Mouse (Mus musculus) embryonic fibroblast, embryonic 13.5 days (primary cell): ENCODE data around the gene Timm8a2.

Source experiments
- CTCF ChIP-seq: IDR thresholded peaks from 2 replicates; pipeline ENCODE4 v1.5.1; 2011; ENCODE audit warnings: mild to moderate bottlenecking, control low read depth, low read length, moderate library complexity, borderline replicate concordance; ENCODE audit not compliant: insufficient read depth
- POLR2A ChIP-seq: IDR thresholded peaks from 2 replicates; pipeline ENCODE4 v1.6.1; 2011; ENCODE audit warnings: low read depth, mild to moderate bottlenecking, control low read depth, low read length, moderate library complexity

- TF ChIP-seq CTCF (no peak), POLR2A (no peak)
Measured at GRCm38 (mm10) chr14:122009502-122009901, 25.0 kb upstream of the Timm8a2 start.
